Mouse (Mus musculus) embryonic fibroblast, embryonic 13.5 days (primary cell): ENCODE measurements at regions not wholly inside any gene's neighbourhood (a gene's known extent, or its start where the extent isn't known, plus 50 kb on each side); places are given as distances from the start of the nearest gene placed in this dataset.

ENCODE experiments used
- CTCF ChIP-seq: IDR thresholded peaks from 2 replicates; pipeline ENCODE4 v1.5.1; 2011; ENCODE audit warnings: mild to moderate bottlenecking, control low read depth, low read length, moderate library complexity, borderline replicate concordance; ENCODE audit not compliant: insufficient read depth
- POLR2A ChIP-seq: IDR thresholded peaks from 2 replicates; pipeline ENCODE4 v1.6.1; 2011; ENCODE audit warnings: low read depth, mild to moderate bottlenecking, control low read depth, low read length, moderate library complexity

- TF ChIP-seq CTCF (no peak), POLR2A (no peak)
Measured at GRCm38 (mm10) chr13:99847531-99847930, 53.4 kb downstream of the Cartpt start.
